Mouse (Mus musculus) 3134 (cell line): ENCODE data around the gene Extl1.

Source experiments
- DNase-seq: peaks from one replicate; pipeline ENCODE4 v3.0.0-alpha.2; 2011; ENCODE audit warnings: low spot score; ENCODE audit not compliant: insufficient read length; ENCODE audit errors: extremely low read depth

The Extl1 gene

GRCm38 (mm10) chr4:134316390-134316789, 67.3 kb downstream of the Extl1 start:
- DNase-seq, result no peak

GRCm38 (mm10) chr4:134315470-134315869, 68.2 kb downstream of the Extl1 start:
- no peak for DNase-seq

GRCm38 (mm10) chr4:134314876-134315275, 68.8 kb downstream of the Extl1 start, which contains the start of gene Trim63:
Trim63 (plus strand) TSS chr4:134315120.
- DNase-seq, result no peak

- DNase-seq, result no peak
Measured at GRCm38 (mm10) chr4:134314081-134314655, 69.5 kb downstream of the Extl1 start.

GRCm38 (mm10) chr4:134312901-134313300, 70.7 kb downstream of the Extl1 start:
- DNase-seq, result no peak

- no peak for DNase-seq
Measured at GRCm38 (mm10) chr4:134312341-134312740, 71.3 kb downstream of the Extl1 start.

- no peak for DNase-seq
Measured at GRCm38 (mm10) chr4:134311784-134312183, 71.9 kb downstream of the Extl1 start.

GRCm38 (mm10) chr4:134310656-134311055, 73.0 kb downstream of the Extl1 start:
- no peak for DNase-seq

- no peak for DNase-seq
Measured at GRCm38 (mm10) chr4:134310106-134310505, 73.5 kb downstream of the Extl1 start.

- peak; percentile 53 for DNase-seq
Measured at GRCm38 (mm10) chr4:134307367-134308072, 76.1 kb downstream of the Extl1 start.

- no peak for DNase-seq
Measured at GRCm38 (mm10) chr4:134306963-134307362, 76.7 kb downstream of the Extl1 start.
